Mouse (Mus musculus) lung, embryonic 15.5 days (tissue): ENCODE data around the gene Slfnl1. TPM values are rescaled to one million over a fixed set of nuclear protein-coding genes. Genes with fewer than 3 reads are reported as not detected.

Experiments
- ATAC-seq: fragments of 200-750 bp; cut with Nextera tagmentation; 2 replicates; pipeline ENCODE4 v1.8.0; 2017; ENCODE audit warnings: moderate number of reproducible peaks, borderline replicate concordance; ENCODE audit not compliant: low FRiP score, low TSS enrichment; ENCODE audit errors: extremely low read depth
- H3K27ac ChIP-seq: fragments of 300-500 bp; sonication (generic); 2 replicates; pipeline ENCODE4 v1.5.1; 2015; ENCODE audit warnings: moderate library complexity, mild to moderate bottlenecking, inconsistent platforms
- H3K27me3 ChIP-seq: fragments of 300-500 bp; sonication (generic); 2 replicates; pipeline ENCODE4 v1.6.1; 2015; ENCODE audit warnings: inconsistent platforms
- H3K36me3 ChIP-seq: fragments of 300-500 bp; sonication (generic); 2 replicates; pipeline ENCODE4 v1.6.1; 2015; ENCODE audit warnings: inconsistent platforms
- H3K4me1 ChIP-seq: fragments of 300-500 bp; sonication (generic); 2 replicates; pipeline ENCODE4 v1.6.1; 2015; ENCODE audit warnings: inconsistent platforms
- H3K4me2 ChIP-seq: fragments of 300-500 bp; sonication (generic); 2 replicates; pipeline ENCODE4 v1.6.1; 2015; ENCODE audit warnings: inconsistent platforms, mild to moderate bottlenecking, moderate library complexity
- H3K4me3 ChIP-seq: fragments of 300-500 bp; sonication (generic); 2 replicates; pipeline ENCODE4 v1.5.1; 2015; ENCODE audit warnings: mild to moderate bottlenecking, inconsistent platforms
- H3K9ac ChIP-seq: fragments of 300-500 bp; sonication (generic); 2 replicates; pipeline ENCODE4 v1.6.1; 2015; ENCODE audit warnings: inconsistent platforms
- H3K9me3 ChIP-seq: fragments of 300-500 bp; sonication (generic); 2 replicates; pipeline ENCODE4 v1.6.1; 2016; ENCODE audit warnings: inconsistent platforms
- WGBS: fragments of 180-500 bp; shearing (Covaris S2); methylation state at CpG from one replicate; pipeline ENCODE4 v1.1.7; 2015; 5-methylcytosine and 5-hydroxymethylcytosine counted together
- polyA plus RNA-seq: library from polyadenylated mRNA; unstranded; fragments of >200 nt; fragmentation: Nextera tagmentation; extraction: Ambion mirVana; gene quantifications from 2 replicates; pipeline ENCODE4 v1.2.1, GENCODE M21; 2015

The Slfnl1 gene
- 0.09 TPM in 1 of 2 replicates, not detected in the other for polyA plus RNA-seq

DNA sequence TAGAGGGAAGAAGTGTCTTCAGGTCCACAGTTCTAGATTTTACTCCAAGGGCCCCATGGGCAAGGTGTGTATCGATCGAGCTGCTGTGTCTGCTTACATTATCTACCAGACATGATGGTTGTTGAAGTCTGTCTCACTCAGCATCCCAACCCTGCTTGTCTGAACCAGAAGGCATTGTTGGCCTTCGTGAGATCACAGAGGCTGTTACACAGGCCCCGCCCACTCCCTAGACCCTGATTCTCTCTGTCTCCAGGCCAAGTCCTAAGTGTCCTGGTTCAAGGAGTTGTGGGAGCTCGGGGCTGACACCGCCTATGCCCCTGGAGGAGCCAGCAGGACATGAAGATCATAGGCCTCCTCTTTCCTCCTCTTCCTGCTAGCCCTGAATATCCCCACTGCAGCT lies at the start of gene Slfnl1:
Slfnl1 (plus strand) TSS at position 246 of the 400 bp plus-strand sequence.
- Histone ChIP-seq H3K4me2 (no peak within 1 kb of the TSS), H3K9me3 (no peaks in the 10 kb centered on the region), H3K9ac (no peak within 1 kb of the TSS), H3K27me3 (no peaks in the 10 kb centered on the region), H3K36me3 (peaks cover 27% of the 10 kb centered on the region), H3K27ac (no peak within 1 kb of the TSS), H3K4me1 (no peaks in the 10 kb centered on the region), H3K4me3 (no peak within 1 kb of the TSS)
- WGBS = 83% methylated on average over 6 of the region's 6 CpGs
- no peak for ATAC-seq

DNA sequence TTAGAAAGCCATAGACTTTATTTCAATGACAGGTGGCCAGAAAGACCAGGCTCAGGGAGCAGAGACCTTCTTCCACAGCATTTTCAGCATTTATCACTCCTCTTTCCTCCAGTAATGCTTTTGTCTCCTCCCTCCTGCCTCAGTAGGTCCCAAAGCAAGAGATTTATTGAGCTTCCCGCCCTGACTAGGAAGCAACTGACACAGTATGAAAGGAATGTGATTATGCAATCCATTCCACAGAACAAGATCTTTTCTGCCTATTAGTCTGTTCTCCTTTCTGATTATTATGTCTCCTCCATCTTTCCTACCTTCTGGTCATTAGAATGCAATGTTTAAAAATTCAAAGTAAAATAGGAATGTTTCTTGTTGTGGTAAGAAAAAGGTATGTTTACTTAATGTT lies 44.3 kb upstream of the Slfnl1 start:
- Histone ChIP-seq H3K36me3 (peaks cover 15% of the 10 kb centered on the region), H3K4me2 (no peak overlapping the region), H3K27ac (0 out of 2 replicates have a peak overlapping the region, but pooled peaks have one; percentile 33), H3K9me3 (no peaks in the 10 kb centered on the region), H3K27me3 (no peaks in the 10 kb centered on the region), H3K9ac (no peak overlapping the region), H3K4me3 (no peak overlapping the region), H3K4me1 (peaks cover 9% of the 10 kb centered on the region)
- WGBS = 31% methylated on average over 1 of the region's 1 CpGs
- no peak for ATAC-seq

DNA sequence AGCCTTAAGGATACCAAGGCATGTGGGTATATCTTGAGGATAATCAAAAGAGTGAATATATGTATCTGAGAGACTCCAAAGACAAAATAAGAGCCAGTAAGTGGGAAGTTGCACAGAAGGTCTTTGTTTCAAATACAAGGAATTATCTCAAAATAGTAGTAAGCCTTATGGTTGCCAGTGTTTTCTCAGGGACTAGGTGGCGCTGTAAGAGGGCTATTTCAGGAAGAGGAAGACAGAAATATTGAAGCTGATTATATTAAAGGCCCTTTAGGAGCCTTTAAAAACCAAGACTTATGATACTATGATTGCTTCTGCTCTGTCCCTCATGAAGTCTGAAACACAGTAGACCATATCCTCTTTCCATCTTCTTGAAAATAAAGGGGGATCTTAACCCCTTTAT lies 25.1 kb upstream of the Slfnl1 start:
- H3K36me3 ChIP-seq = peaks cover 47% of the 10 kb centered on the region
- H3K9me3 ChIP-seq = no peaks in the 10 kb centered on the region
- ATAC-seq = no peak
- 85% methylated on average over 1 of the region's 1 CpGs for whole genome bisulfite sequencing
- no peak overlapping the region for H3K9ac ChIP-seq
- H3K4me2 ChIP-seq = no peak overlapping the region
- no peak overlapping the region for H3K27ac ChIP-seq
- H3K4me3 ChIP-seq = no peak overlapping the region
- H3K4me1 ChIP-seq = no peaks in the 10 kb centered on the region
- H3K27me3 ChIP-seq = no peaks in the 10 kb centered on the region

DNA sequence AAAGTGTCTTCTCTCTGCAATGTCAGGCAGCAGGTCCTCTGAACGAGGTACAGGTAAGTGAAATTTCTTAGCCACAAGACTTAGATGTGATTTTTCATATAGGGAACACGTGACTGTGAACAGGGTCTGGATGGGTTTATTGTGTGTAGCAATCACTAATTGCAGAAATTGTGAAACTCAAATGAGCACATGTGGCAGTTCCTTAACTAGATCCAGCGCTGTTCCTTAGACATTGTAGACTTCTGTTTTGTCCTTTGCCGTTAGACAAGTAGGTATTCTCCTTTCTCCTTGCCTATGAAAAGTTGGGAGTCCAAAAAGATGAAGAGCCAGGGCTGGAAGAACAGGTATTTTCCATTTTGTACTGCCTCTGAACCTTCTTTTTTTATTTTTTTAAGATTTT lies 20.8 kb upstream of the Slfnl1 start:
- WGBS = 94% methylated on average over 4 of the region's 4 CpGs
- Histone ChIP-seq H3K4me3 (no peak overlapping the region), H3K4me2 (no peak overlapping the region), H3K27me3 (no peaks in the 10 kb centered on the region), H3K9ac (no peak overlapping the region), H3K4me1 (no peaks in the 10 kb centered on the region), H3K36me3 (peaks cover 48% of the 10 kb centered on the region), H3K27ac (no peak overlapping the region), H3K9me3 (no peaks in the 10 kb centered on the region)
- no peak for ATAC-seq

DNA sequence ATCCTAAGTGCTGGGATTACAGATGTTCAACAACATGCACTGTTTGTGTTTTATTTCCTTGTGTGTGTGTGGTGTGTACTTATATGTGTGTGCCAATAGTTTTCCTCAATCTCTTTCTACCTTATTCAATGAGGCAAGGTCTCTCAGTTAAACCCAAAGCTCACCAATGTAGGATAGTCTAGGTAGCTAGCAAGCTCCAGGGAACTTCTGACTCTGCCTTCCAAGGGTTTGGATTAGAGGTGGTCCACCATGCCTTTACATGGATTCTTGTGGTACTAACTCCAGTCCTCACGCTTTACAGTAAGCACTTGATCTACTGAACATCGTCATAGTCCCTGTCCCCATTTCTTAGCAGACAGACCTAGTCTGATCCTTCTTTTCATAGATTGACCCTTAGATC lies 17.7 kb upstream of the Slfnl1 start:
- no peak overlapping the region for H3K4me3 ChIP-seq
- no peaks in the 10 kb centered on the region for H3K4me1 ChIP-seq
- H3K27me3 ChIP-seq = no peaks in the 10 kb centered on the region
- H3K36me3 ChIP-seq = peaks cover 32% of the 10 kb centered on the region
- no peak overlapping the region for H3K9ac ChIP-seq
- H3K9me3 ChIP-seq = no peaks in the 10 kb centered on the region
- 97% methylated on average over 2 of the region's 2 CpGs for WGBS
- H3K4me2 ChIP-seq = no peak overlapping the region
- no peak overlapping the region for H3K27ac ChIP-seq
- no peak for ATAC-seq

- WGBS = 82% methylated on average over 7 of the region's 7 CpGs
- Histone ChIP-seq H3K36me3 (peaks cover 38% of the 10 kb centered on the region), H3K9me3 (no peaks in the 10 kb centered on the region), H3K4me1 (no peaks in the 10 kb centered on the region), H3K4me3 (no peak overlapping the region), H3K27me3 (no peaks in the 10 kb centered on the region), H3K9ac (no peak overlapping the region), H3K4me2 (no peak overlapping the region), H3K27ac (no peak overlapping the region)
- ATAC-seq = 0 out of 2 replicates have a peak, but pooled peaks have one; percentile 31
Measured at GRCm38 (mm10) chr4:120516491-120516890, 15.5 kb upstream of the Slfnl1 start.

GRCm38 (mm10) chr4:120516907-120517306 lies 15.1 kb upstream of the Slfnl1 start:
- no peak for ATAC-seq
- Histone ChIP-seq H3K9ac (no peak overlapping the region), H3K36me3 (peaks cover 42% of the 10 kb centered on the region), H3K27me3 (no peaks in the 10 kb centered on the region), H3K4me3 (no peak overlapping the region), H3K27ac (peak overlapping the region; percentile 32; the same call in 1 of the 2 replicates), H3K4me1 (no peaks in the 10 kb centered on the region), H3K9me3 (no peaks in the 10 kb centered on the region), H3K4me2 (no peak overlapping the region)
- 81% methylated on average over 7 of the region's 7 CpGs for WGBS

DNA sequence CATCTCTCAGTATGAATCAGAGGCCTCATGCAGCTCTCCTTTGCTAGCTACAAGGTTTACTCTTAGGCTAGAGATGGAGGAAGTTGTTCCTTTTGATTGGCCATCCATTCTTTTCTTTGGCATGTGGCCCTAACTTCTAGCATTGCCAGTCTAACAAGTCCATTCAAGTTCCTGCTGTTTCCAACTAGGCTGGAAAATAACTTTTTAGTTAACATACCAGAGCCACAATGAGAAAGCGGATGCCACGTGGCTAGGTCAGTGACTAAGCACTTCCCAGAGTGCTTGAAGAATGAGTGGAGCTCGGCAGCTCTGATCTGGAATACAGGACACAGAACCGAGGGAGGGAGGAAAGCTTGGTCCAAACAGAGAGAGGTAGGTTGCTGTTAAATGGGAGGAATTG lies 14.7 kb upstream of the Slfnl1 start:
- Histone ChIP-seq H3K27me3 (no peaks in the 10 kb centered on the region), H3K4me3 (no peak overlapping the region), H3K36me3 (peaks cover 45% of the 10 kb centered on the region), H3K9ac (no peak overlapping the region), H3K4me1 (no peaks in the 10 kb centered on the region), H3K27ac (peak overlapping the region; percentile 32; the same call in 1 of the 2 replicates), H3K9me3 (no peaks in the 10 kb centered on the region), H3K4me2 (no peak overlapping the region)
- WGBS = 64% methylated on average over 4 of the region's 4 CpGs
- ATAC-seq = no peak

DNA sequence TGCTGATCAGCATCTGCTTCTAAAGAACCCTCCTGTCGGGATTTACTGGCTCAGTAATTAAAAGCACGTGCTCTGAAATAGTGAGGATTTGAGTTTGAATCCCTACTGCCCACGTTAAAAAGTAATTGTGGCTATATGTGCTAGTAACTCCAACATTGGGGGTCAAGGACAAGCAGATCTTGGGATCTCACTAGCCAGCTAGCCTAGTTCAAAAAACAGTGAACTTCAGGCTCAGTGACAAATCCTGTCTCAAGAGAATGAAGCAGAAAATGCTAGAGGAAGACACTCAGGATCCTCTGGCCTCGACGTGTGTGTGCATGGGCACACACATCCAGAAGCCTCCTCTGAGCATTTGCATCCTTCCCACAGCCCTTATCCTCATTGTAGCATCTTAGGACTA lies 10.3 kb upstream of the Slfnl1 start:
- no peak for ATAC-seq
- Histone ChIP-seq H3K9me3 (no peaks in the 10 kb centered on the region), H3K36me3 (peaks cover 70% of the 10 kb centered on the region), H3K9ac (no peak overlapping the region), H3K4me2 (no peak overlapping the region), H3K4me1 (no peaks in the 10 kb centered on the region), H3K27me3 (no peaks in the 10 kb centered on the region), H3K4me3 (no peak overlapping the region), H3K27ac (no peak overlapping the region)
- 80% methylated on average over 5 of the region's 5 CpGs for WGBS

GRCm38 (mm10) chr4:120522351-120522750 lies 9.7 kb upstream of the Slfnl1 start:
- WGBS = 94% methylated on average over 4 of the region's 4 CpGs
- peaks cover 72% of the 10 kb centered on the region for H3K36me3 ChIP-seq

DNA sequence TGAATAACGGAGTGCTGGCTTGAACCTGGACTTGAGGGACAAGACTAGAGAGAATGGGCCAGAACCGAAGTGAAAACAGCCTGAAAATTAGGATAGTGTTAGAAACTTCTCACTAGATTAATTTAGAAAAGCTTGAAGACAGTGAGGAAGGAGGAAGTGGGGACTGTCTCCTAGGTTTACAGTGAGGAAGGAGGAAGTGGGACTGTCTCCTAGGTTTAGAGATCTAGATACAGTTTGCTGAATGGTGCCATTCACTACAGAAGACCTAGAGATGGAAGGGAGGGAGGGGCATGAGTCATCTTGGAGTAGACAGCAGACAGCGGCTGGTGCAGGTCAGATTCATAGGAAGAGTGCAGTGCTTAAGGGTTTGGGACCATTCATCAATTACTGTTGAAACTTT lies 8.9 kb upstream of the Slfnl1 start:
- Histone ChIP-seq H3K27ac (no peak overlapping the region), H3K4me3 (no peak overlapping the region), H3K4me1 (no peaks in the 10 kb centered on the region), H3K27me3 (no peaks in the 10 kb centered on the region), H3K36me3 (peaks cover 73% of the 10 kb centered on the region), H3K4me2 (no peak overlapping the region), H3K9ac (no peak overlapping the region), H3K9me3 (no peaks in the 10 kb centered on the region)
- ATAC-seq = no peak
- WGBS = 86% methylated on average over 3 of the region's 3 CpGs

More at GRCm38 (mm10) chr4:120522351-120522750, 9.7 kb upstream of the Slfnl1 start:
- H3K9ac ChIP-seq = no peak overlapping the region
- H3K4me1 ChIP-seq = no peaks in the 10 kb centered on the region
- no peak overlapping the region for H3K27ac ChIP-seq
- no peak for ATAC-seq
- no peak overlapping the region for H3K4me2 ChIP-seq
- H3K4me3 ChIP-seq = no peak overlapping the region
- no peaks in the 10 kb centered on the region for H3K27me3 ChIP-seq
- no peaks in the 10 kb centered on the region for H3K9me3 ChIP-seq

DNA sequence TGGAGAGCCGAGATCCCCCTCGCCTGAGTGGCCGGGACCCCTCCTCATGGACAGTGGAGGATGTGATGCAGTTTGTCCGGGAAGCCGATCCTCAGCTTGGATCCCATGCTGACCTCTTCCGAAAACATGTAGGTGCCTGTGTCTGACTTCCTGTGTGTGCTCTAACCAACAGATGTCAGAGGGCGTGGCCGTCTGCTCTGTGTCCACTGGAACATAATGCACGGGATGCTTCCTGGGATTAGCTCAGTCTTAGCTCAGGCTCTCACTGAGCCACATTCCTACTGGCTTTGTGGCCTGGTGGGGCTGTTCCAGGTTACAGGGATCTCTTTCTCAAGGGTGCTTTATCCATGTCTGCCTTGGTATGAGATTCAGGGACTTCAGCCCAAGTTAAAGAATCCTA lies 3.9 kb upstream of the Slfnl1 start:
- no peaks in the 10 kb centered on the region for H3K27me3 ChIP-seq
- WGBS = 80% methylated on average over 9 of the region's 9 CpGs
- H3K9ac ChIP-seq = no peak overlapping the region
- no peaks in the 10 kb centered on the region for H3K9me3 ChIP-seq
- no peaks in the 10 kb centered on the region for H3K4me1 ChIP-seq
- no peak overlapping the region for H3K4me2 ChIP-seq
- peaks cover 58% of the 10 kb centered on the region for H3K36me3 ChIP-seq
- H3K4me3 ChIP-seq = no peak overlapping the region
- no peak for ATAC-seq
- no peak overlapping the region for H3K27ac ChIP-seq

GRCm38 (mm10) chr4:120538664-120539063 lies 6.6 kb downstream of the Slfnl1 start:
- H3K9ac ChIP-seq = no peak overlapping the region
- H3K4me1 ChIP-seq = no peaks in the 10 kb centered on the region
- H3K27ac ChIP-seq = no peak overlapping the region
- no peak for ATAC-seq
- no peak overlapping the region for H3K4me2 ChIP-seq
- no peak overlapping the region for H3K4me3 ChIP-seq
- no peaks in the 10 kb centered on the region for H3K9me3 ChIP-seq
- no peaks in the 10 kb centered on the region for H3K27me3 ChIP-seq
- H3K36me3 ChIP-seq = peaks cover 50% of the 10 kb centered on the region
- 98% methylated on average over 10 of the region's 10 CpGs for WGBS
